In genomic region chr10:68276350-68276975, GRCm38 (mm10) we compare ENCODE assay signal across 1 mouse cellular context.
TF ChIP-seq lines count a peak whose summit lies in the region.

No protein-coding gene starts in this region.

TF ChIP-seq in CH12.LX, 34 proteins besides CTCF, POLR2A, EP300 and RAD21 (continued from another document):
- TF ChIP-seq TCF12 (IDR thresholded peaks at IDR 0.05; ENCODE audit: low read depth, low read length), result no peak
- TF ChIP-seq PAX5 (IDR thresholded peaks at IDR 0.05; ENCODE audit: low read length), result no peak
- no peak for TF ChIP-seq E2F4 (IDR thresholded peaks at IDR 0.05; ENCODE audit: insufficient replicate concordance, low read depth, low read length)
- no peak for TF ChIP-seq JUND (conservative IDR thresholded peaks at IDR 0.05; ENCODE audit: low read depth, low read length)
- 0 out of 2 replicates have a peak, but pooled peaks have one; percentile 6 for TF ChIP-seq ZKSCAN1 (IDR thresholded peaks at IDR 0.05; ENCODE audit: borderline replicate concordance, low read depth, low read length)
- no peak for TF ChIP-seq MEF2A (IDR thresholded peaks at IDR 0.05; ENCODE audit: borderline replicate concordance, low read depth, low read length)
- peak; percentile 45 for TF ChIP-seq ELF1 (IDR thresholded peaks at IDR 0.05; ENCODE audit: low read depth, low read length)
- no peak for TF ChIP-seq ZMIZ1 (IDR thresholded peaks at IDR 0.05; ENCODE audit: low read depth, low read length)
- no peak for TF ChIP-seq MYC (IDR thresholded peaks at IDR 0.05; ENCODE audit: low read depth, low read length)
- no peak for TF ChIP-seq POLR2AphosphoS2 (IDR thresholded peaks at IDR 0.05; ENCODE audit: low read depth, low read length)
- no peak; the same call in 1 of the 2 replicates for TF ChIP-seq UBTF (IDR thresholded peaks at IDR 0.05; ENCODE audit: low read depth, low read length)
- no peak; the same call in 1 of the 2 replicates for TF ChIP-seq MXI1 (IDR thresholded peaks at IDR 0.05; ENCODE audit: low read depth, low read length)
- no peak for TF ChIP-seq GABPA (IDR thresholded peaks at IDR 0.05; ENCODE audit: insufficient replicate concordance, low read depth, low read length)
- 0 out of 2 replicates have a peak, but pooled peaks have one; percentile 19 for TF ChIP-seq NRF1 (IDR thresholded peaks at IDR 0.05; ENCODE audit: low read depth, low read length)
- peak; percentile 73 for TF ChIP-seq CHD2 (IDR thresholded peaks at IDR 0.05; ENCODE audit: low read length)
- TF ChIP-seq HCFC1 (IDR thresholded peaks at IDR 0.05; ENCODE audit: low read depth, low read length), result peak; percentile 34; the same call in 1 of the 2 replicates
- TF ChIP-seq MAFK (IDR thresholded peaks at IDR 0.05; ENCODE audit: insufficient replicate concordance, low read length), result no peak
